Mouse (Mus musculus) liver, adult (tissue): ENCODE measurements around the gene Cd3g.

Experiments
- GATA4 ChIP-seq: IDR thresholded peaks from 2 replicates; pipeline ENCODE4 v1.6.1; 2014; ENCODE audit warnings: mild to moderate bottlenecking, low read length; ENCODE audit not compliant: insufficient replicate concordance

Cd3g gene

GRCm38 (mm10) chr9:44996590-44996989 is 16.4 kb upstream of the Cd3g start:
- no peak for TF ChIP-seq GATA4

GRCm38 (mm10) chr9:44994962-44995361 is 14.7 kb upstream of the Cd3g start:
- TF ChIP-seq GATA4 = no peak

GRCm38 (mm10) chr9:44993268-44993667 is 13.0 kb upstream of the Cd3g start:
- TF ChIP-seq GATA4 = no peak

DNA sequence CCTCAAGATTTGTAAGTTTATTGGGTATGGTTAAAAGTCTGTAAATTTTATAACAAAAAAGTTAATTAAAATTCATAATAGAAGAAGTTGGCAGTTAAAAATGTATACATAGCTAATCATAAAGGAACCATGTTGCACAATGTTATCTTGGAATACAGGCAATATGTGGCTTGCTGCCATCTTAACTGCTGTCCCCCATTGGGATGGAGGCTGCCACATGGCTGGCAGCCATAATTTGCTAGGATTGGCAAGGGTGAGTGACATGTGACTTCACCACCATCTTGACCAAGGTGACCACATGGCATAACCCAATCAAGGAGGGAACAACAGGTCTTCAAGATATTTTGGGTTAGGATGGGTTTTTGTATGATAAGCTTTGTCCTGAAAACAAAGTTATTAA is 12.0 kb upstream of the Cd3g start:
- TF ChIP-seq GATA4 = no peak

GRCm38 (mm10) chr9:44991821-44992220 is 11.6 kb upstream of the Cd3g start:
- no peak for TF ChIP-seq GATA4

DNA sequence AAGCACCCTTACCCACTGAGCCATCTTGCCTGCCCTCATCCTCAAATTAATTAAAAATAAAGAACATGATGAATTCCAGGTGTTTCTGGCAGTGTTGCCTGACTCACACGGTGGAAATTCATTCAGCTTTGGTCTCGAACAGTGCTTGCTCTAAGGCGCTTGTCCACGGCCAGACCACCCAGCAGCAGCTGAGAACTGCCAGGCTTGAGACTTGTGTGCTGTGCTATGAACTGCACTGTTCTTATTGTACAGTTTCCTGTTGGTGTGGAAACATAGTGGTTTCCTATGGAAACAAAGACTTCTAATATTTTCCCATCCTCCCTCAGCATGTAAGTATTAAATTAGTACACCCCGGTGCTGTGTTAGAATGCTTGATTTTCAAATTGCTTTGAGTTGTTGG is 6.7 kb upstream of the Cd3g start:
- no peak for TF ChIP-seq GATA4

- TF ChIP-seq GATA4 = peak; percentile 14; the same call in 1 of the 2 replicates
These were observed 6.1 kb upstream of the Cd3g start for GRCm38 (mm10) chr9:44986242-44986781.

GRCm38 (mm10) chr9:44985721-44986161 is 5.5 kb upstream of the Cd3g start:
- no peak for TF ChIP-seq GATA4

DNA sequence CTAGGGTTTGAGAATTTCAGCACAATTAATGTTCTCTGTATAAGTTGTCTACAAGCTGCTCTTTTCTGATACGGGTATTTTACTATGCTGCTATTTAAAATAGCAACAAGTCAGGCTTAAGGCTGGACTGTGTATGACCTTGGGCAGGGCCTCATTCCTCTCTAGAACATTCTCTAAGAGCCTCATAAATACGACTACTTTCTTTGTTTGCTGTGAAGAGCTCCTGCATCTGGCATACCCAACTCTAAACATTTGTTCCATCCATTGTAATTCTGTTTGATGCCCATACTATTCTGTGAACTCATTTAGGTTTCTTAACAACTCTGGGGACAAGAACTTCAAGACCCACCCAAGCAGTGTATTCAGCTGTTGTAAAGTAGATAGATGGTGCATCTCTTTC is 2.8 kb upstream of the Cd3g start:
- no peak for TF ChIP-seq GATA4

- TF ChIP-seq GATA4 = no peak
These were observed 2.3 kb upstream of the Cd3g start for GRCm38 (mm10) chr9:44982531-44982930.

- no peak for TF ChIP-seq GATA4
These were observed 1.9 kb upstream of the Cd3g start for GRCm38 (mm10) chr9:44982081-44982480.

- no peak for TF ChIP-seq GATA4
These were observed 1.4 kb upstream of the Cd3g start, which contains the start of gene Cd3d for GRCm38 (mm10) chr9:44981676-44982075. TSS of gene Cd3d (plus strand) at chr9:44981786.

DNA sequence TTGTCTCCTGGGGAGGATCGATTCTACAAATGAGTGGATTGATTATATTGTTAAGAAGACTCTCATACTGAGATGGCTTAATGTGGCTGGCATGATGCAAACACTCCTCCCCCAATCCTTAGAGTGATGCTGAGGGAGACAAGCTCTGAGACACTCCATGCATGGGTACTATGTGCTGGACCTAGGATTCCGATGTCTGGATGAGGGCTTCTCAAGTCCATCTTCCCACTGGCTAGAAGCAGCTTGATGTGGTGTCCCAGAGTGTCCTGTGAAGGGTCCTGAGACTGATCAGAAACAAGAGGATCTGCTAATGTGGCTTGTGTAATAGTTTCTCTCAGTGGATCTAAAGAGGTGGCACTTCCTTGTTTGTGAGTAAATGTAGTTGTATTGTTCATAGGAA is 873 bp upstream of the Cd3g start:
- TF ChIP-seq GATA4 = no peak

DNA sequence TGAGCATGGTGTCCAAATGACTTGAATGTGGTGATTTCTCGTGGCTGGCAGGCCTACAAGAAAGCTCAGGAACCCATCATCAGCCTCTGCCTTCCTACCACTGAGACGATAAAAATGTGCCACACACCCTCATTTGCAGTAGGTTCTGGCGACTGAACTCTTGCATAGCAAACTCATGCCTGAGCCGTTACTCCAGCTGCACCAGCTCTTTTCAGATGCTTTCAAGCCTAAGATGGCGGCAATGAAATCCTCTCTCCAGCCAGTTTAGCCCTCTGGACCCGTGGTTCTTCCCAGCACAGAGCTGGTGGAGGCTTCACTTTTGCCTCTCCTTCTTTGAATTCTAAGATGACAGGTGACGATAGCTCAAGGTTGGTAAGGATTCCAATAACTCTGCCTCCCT is 425 bp downstream of the Cd3g start:
- no peak for TF ChIP-seq GATA4

GRCm38 (mm10) chr9:44977813-44978212 is 2.4 kb downstream of the Cd3g start:
- TF ChIP-seq GATA4 = no peak

DNA sequence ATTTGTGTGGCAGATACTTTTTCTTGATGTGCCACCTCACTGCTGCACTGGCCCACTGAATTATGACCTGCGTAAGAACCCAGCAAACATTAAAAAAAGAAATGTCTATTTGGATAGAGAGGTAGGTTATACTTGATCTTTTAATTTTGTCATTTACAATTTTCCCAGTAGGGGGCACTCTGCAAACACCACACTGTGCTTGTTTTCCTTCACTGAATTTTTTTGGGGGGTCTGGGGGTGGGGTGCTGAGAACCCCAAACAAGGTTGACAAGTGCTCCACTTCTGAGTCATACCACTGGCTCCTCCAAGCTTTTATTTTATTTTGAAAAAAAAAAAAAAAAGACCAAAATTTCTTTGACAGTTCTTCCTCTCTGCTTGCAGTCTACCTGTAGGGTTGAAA is 10.8 kb downstream of the Cd3g start:
- TF ChIP-seq GATA4 = no peak

DNA sequence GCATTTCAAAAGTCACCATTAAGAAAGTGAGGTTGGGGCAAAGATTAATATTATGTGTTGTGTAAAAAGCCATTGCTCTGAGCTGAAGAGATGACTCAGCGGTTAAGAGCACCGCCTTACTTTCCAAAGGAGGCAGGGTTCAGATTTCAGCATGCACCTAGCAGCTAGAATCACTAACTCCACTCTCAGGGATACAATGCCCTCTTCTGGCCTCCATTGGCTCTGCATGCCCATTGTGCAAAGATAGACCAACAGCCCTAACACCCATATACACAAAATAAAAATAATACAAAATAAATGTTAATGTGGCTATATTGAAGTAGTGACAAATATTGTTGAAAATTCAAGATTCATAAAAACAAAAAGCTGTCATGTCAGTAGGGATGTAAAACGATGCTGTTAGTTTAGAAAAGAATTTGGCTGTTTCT is 13.4 kb downstream of the Cd3g start:
- TF ChIP-seq GATA4 = no peak

DNA sequence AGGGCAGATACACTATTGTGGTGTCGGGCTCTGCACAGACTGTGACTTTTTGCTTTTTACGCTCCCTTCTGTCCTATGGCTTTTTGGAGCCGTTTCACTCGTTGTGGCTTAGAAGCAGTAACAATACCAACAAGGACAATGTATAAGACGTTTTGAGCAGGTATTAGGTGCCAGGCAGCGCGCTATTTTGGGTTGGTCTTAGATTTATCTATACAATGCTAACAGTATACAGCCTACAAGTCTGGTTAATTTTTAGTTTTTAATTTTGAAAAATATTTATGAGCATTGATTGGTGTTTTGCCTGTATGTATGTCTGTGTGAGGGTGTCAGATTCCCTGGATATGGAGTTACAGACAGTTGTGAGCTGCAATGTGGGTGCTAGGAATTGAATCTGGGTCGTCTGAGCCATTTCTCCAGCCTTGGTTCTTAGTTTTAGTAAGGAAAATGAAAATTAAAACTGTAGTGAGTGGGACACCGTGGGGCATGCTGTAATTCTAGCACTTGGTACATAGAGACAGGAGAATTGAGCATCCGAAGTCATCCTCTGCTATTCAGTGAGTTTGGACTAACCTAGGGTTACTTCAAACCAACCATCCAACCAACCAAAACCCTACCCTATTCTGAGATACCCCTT is 14.3 kb downstream of the Cd3g start:
- no peak for TF ChIP-seq GATA4
